Mouse (Mus musculus): ENCODE measurements around the gene Fer1l5.

The Fer1l5 gene

GRCm38 (mm10) chr1:36471181-36472105 lies 99.4 kb downstream of the Fer1l5 start, which contains the start of gene Cnnm4:
Cnnm4 (plus strand) TSS chr1:36471620.
- ATAC-seq (ENCODE audit: insufficient number of reproducible peaks, low FRiP score, low TSS enrichment): peak; percentile 63
